Mouse (Mus musculus): Measurements from ENCODE around the gene Insc.

GRCm38 (mm10) chr7:114890215-114890614 lies 146.7 kb downstream of the Insc start:
- TF ChIP-seq CTCF (IDR thresholded peaks at IDR 0.05; ENCODE audit: low read depth) (no peak), EP300 (IDR thresholded peaks at IDR 0.05; ENCODE audit: low read depth) (no peak)
